Mouse (Mus musculus): ENCODE data around the gene Rgs12.

DNA sequence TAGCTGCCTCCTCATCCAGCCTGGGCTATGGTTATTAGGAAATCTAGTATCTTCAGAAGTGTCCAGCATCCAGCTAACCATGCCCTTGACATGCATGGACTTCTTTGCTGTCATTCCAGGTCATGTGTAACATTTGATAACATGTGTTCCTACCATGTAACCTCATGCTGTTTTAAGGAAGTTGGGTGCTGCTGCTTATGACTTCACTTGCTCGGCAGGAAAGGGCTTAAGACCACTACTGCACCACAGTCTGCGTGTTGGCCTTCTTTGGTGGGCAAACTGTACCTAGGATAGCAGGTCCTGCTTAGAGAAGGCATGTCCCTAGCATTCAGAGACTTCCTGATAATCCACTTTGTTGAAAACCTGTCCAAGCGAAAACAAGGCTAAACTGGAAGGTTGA, 51.9 kb downstream of the Rgs12 start:
- no peak for TF ChIP-seq GATA1 (IDR thresholded peaks at IDR 0.05; ENCODE audit: low read length)
- TF ChIP-seq TAL1 (IDR thresholded peaks at IDR 0.05; ENCODE audit: low read length): no peak
